Mouse (Mus musculus): ENCODE data around the gene Sipa1l2. TPM values are rescaled to one million over a fixed set of nuclear protein-coding genes. Genes with fewer than 3 reads are reported as not detected.

Gene Sipa1l2
- polyA plus RNA-seq, 1 experiment from 2014 or later: 4.7 TPM

DNA sequence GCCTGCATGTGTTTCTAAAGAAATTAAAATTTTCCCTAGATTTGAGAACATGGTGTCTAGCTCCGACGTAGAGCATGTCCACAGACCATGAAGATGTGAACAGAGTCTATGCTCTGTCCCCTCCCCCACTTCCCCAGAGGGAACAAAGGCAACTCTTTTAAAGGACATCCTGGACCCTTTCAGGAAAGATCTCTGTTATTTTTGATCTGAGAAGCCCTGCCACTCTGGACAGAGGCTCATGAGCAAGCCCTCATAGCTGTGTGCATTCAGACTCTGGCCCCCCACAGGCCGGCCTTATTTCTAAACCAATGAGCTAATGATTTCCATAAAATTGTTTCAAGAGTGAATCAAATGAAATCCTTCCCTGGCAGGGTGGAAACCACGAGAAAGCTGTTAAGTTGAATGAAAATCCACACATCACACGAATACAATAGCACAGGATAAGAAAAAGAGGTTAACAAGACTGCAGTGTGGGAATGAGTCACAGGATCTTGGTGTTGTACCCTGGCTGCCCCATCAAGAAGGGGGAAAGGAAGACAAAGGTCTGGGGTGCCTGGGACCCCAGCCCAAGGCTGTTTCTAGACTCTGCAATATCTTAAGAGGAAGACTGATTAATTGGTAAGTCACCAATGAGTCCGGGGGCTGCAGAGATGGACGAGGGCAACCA, 84.9 kb downstream of the Sipa1l2 start:
- Histone ChIP-seq H3K4me1 (replicated peaks; ENCODE audit: control insufficient read depth, insufficient read depth, low read length) (peaks cover 5% of the 10 kb centered on the region), H3K4me3 (ENCODE audit: low read depth, low read length) (no peak overlapping the region), H3K27me3 (replicated peaks; ENCODE audit: control insufficient read depth, insufficient read depth, low read length) (no peaks in the 10 kb centered on the region), H3K4me2 (no peak overlapping the region), H3K27ac (ENCODE audit: low read depth, low read length) (no peak overlapping the region), H3K9ac (ENCODE audit: low read depth, low read length) (no peak overlapping the region), H3K9me3 (ENCODE audit: control insufficient read depth, low read length) (no peaks in the 10 kb centered on the region), H3K36me3 (ENCODE audit: control insufficient read depth, insufficient read depth, low read length) (peaks cover 4% of the 10 kb centered on the region; the same call in 1 of the 2 replicates)
- WGBS: 75% methylated on average over 7 of the region's 7 CpGs
- DNase-seq (ENCODE audit: low spot score): no peak
- ATAC-seq (replicated peaks; ENCODE audit: low FRiP score): no peak

GRCm38 (mm10) chr8:125482491-125483096, 87.0 kb downstream of the Sipa1l2 start:
- 80% methylated on average over 5 of the region's 5 CpGs for WGBS
- Histone ChIP-seq H3K4me3 (ENCODE audit: low read depth, low read length) (no peak overlapping the region), H3K9ac (ENCODE audit: low read depth, low read length) (no peak overlapping the region), H3K9me3 (ENCODE audit: control insufficient read depth, low read length) (no peaks in the 10 kb centered on the region), H3K4me1 (replicated peaks; ENCODE audit: control insufficient read depth, insufficient read depth, low read length) (no peaks in the 10 kb centered on the region), H3K27me3 (replicated peaks; ENCODE audit: control insufficient read depth, insufficient read depth, low read length) (no peaks in the 10 kb centered on the region), H3K36me3 (ENCODE audit: control insufficient read depth, insufficient read depth, low read length) (peaks cover 4% of the 10 kb centered on the region; the same call in 1 of the 2 replicates), H3K27ac (ENCODE audit: low read depth, low read length) (no peak overlapping the region), H3K4me2 (no peak overlapping the region)
- no peak for DNase-seq (ENCODE audit: low spot score)
- no peak for ATAC-seq (replicated peaks; ENCODE audit: low FRiP score)

DNA sequence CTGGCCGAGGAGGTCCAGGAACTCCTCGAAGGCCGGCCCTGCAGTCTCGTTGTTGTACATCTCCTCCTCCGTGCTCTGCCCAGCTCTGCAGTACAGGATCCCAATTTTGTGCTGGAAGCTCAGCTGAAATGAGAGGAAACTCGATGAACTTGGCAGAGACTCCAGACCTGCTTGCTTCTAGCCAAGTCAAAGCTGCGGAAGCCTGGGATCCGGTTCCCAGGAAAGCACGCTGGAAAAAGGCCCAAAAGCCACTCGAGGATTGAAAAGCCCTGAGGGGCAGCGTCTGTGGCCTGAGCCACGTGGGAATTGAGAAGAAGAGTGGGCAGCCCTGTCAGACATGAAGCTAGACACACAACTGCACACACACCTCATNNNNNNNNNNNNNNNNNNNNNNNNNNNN, 94.7 kb downstream of the Sipa1l2 start:
- H3K4me2 ChIP-seq: no peak overlapping the region
- DNase-seq (ENCODE audit: low spot score) (no peak), ATAC-seq (replicated peaks; ENCODE audit: low FRiP score) (no peak)
- no peaks in the 10 kb centered on the region for H3K4me1 ChIP-seq (replicated peaks; ENCODE audit: control insufficient read depth, insufficient read depth, low read length)
- 85% methylated on average over 12 of the region's 12 CpGs for WGBS
- H3K27me3 ChIP-seq (replicated peaks; ENCODE audit: control insufficient read depth, insufficient read depth, low read length): no peaks in the 10 kb centered on the region
- no peak overlapping the region for H3K9ac ChIP-seq (ENCODE audit: low read depth, low read length)
- no peak overlapping the region for H3K4me3 ChIP-seq (ENCODE audit: low read depth, low read length)
- no peak overlapping the region for H3K27ac ChIP-seq (ENCODE audit: low read depth, low read length)
- H3K36me3 ChIP-seq (ENCODE audit: control insufficient read depth, insufficient read depth, low read length): no peaks in the 10 kb centered on the region
- H3K9me3 ChIP-seq (ENCODE audit: control insufficient read depth, low read length): no peaks in the 10 kb centered on the region

DNA sequence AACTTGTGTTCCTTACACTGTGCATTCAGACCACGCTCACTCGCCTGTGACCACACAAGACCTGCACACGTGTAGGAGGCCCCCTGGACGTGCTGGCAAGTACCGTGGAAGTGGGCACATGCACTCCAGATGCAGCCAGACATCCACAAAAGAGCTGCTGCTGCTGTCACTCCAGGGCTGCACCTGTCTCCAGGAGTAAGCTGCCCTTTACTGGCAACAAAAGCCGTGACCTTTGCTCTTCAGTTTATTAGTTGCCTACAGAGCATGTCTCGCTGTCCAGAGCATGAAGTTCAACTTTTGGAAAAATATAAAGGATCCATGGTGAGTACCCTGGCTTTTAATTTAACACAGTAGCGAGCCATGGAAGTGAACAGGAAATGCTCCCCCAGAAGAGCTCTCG, 98.2 kb downstream of the Sipa1l2 start:
- H3K27ac ChIP-seq (ENCODE audit: low read depth, low read length): no peak overlapping the region
- DNase-seq (ENCODE audit: low spot score): no peak
- H3K4me3 ChIP-seq (ENCODE audit: low read depth, low read length): no peak overlapping the region
- no peak overlapping the region for H3K4me2 ChIP-seq
- H3K27me3 ChIP-seq (replicated peaks; ENCODE audit: control insufficient read depth, insufficient read depth, low read length): no peaks in the 10 kb centered on the region
- 86% methylated on average over 9 of the region's 9 CpGs for WGBS
- H3K36me3 ChIP-seq (ENCODE audit: control insufficient read depth, insufficient read depth, low read length): no peaks in the 10 kb centered on the region; the same call in 1 of the 2 replicates
- no peak overlapping the region for H3K9ac ChIP-seq (ENCODE audit: low read depth, low read length)
- no peaks in the 10 kb centered on the region for H3K9me3 ChIP-seq (ENCODE audit: control insufficient read depth, low read length)
- H3K4me1 ChIP-seq (replicated peaks; ENCODE audit: control insufficient read depth, insufficient read depth, low read length): no peaks in the 10 kb centered on the region
- no peak for ATAC-seq (replicated peaks; ENCODE audit: low FRiP score)

- no peak overlapping the region for H3K4me3 ChIP-seq (ENCODE audit: low read depth, low read length)
- no peaks in the 10 kb centered on the region; the same call in 1 of the 2 replicates for H3K4me1 ChIP-seq (replicated peaks; ENCODE audit: control insufficient read depth, insufficient read depth, low read length)
- no peak for DNase-seq (ENCODE audit: low spot score)
- H3K9me3 ChIP-seq (ENCODE audit: control insufficient read depth, low read length): no peaks in the 10 kb centered on the region
- H3K4me2 ChIP-seq: no peak overlapping the region
- no peak overlapping the region for H3K9ac ChIP-seq (ENCODE audit: low read depth, low read length)
- H3K27ac ChIP-seq (ENCODE audit: low read depth, low read length): no peak overlapping the region
- no peaks in the 10 kb centered on the region for H3K27me3 ChIP-seq (replicated peaks; ENCODE audit: control insufficient read depth, insufficient read depth, low read length)
- no peaks in the 10 kb centered on the region; the same call in 1 of the 2 replicates for H3K36me3 ChIP-seq (ENCODE audit: control insufficient read depth, insufficient read depth, low read length)
- WGBS: 66% methylated on average over 6 of the region's 6 CpGs
- no peak for ATAC-seq (replicated peaks; ENCODE audit: low FRiP score)
Measured at GRCm38 (mm10) chr8:125465156-125465821, 104.3 kb downstream of the Sipa1l2 start.

GRCm38 (mm10) chr8:125462901-125463300, 106.7 kb downstream of the Sipa1l2 start:
- Histone ChIP-seq H3K27me3 (replicated peaks; ENCODE audit: control insufficient read depth, insufficient read depth, low read length) (no peaks in the 10 kb centered on the region), H3K36me3 (ENCODE audit: control insufficient read depth, insufficient read depth, low read length) (no peaks in the 10 kb centered on the region; the same call in 1 of the 2 replicates), H3K27ac (ENCODE audit: low read depth, low read length) (no peak overlapping the region), H3K9ac (ENCODE audit: low read depth, low read length) (no peak overlapping the region), H3K9me3 (ENCODE audit: control insufficient read depth, low read length) (no peaks in the 10 kb centered on the region), H3K4me1 (replicated peaks; ENCODE audit: control insufficient read depth, insufficient read depth, low read length) (no peaks in the 10 kb centered on the region; the same call in 1 of the 2 replicates), H3K4me2 (no peak overlapping the region), H3K4me3 (ENCODE audit: low read depth, low read length) (no peak overlapping the region)
- ATAC-seq (replicated peaks; ENCODE audit: low FRiP score): no peak
- 85% methylated on average over 7 of the region's 7 CpGs for WGBS
- no peak for DNase-seq (ENCODE audit: low spot score)

- DNase-seq (ENCODE audit: low spot score): no peak
Measured at GRCm38 (mm10) chr8:125461504-125461903, 108.1 kb downstream of the Sipa1l2 start.

DNA sequence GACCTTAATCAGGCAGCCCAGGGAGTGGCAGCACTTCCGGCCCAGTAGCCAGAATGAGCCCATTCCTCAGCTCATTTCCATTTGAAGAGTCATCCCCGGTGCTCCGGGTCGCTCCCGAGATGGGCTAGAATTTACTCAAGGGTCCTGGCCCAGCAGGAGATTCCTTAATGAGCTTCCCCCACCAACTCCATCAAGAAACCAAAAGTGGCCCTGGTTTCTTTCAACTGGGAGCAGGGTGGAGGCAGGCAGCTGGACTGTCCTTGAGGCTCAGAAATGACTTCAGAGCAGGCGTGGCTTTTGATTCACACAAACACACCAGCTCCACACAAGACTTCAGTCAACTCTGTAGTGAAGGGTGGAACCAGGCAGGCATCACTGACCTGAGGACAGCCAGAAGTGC, 109.0 kb downstream of the Sipa1l2 start:
- 48% methylated on average over 6 of the region's 6 CpGs for WGBS

More at GRCm38 (mm10) chr8:125461504-125461903, 108.1 kb downstream of the Sipa1l2 start:
- Histone ChIP-seq H3K4me2 (no peak overlapping the region), H3K4me1 (replicated peaks; ENCODE audit: control insufficient read depth, insufficient read depth, low read length) (no peaks in the 10 kb centered on the region; the same call in 1 of the 2 replicates), H3K36me3 (ENCODE audit: control insufficient read depth, insufficient read depth, low read length) (no peaks in the 10 kb centered on the region; the same call in 1 of the 2 replicates), H3K9me3 (ENCODE audit: control insufficient read depth, low read length) (no peaks in the 10 kb centered on the region), H3K27ac (ENCODE audit: low read depth, low read length) (no peak overlapping the region), H3K27me3 (replicated peaks; ENCODE audit: control insufficient read depth, insufficient read depth, low read length) (no peaks in the 10 kb centered on the region), H3K9ac (ENCODE audit: low read depth, low read length) (no peak overlapping the region), H3K4me3 (ENCODE audit: low read depth, low read length) (no peak overlapping the region)
- ATAC-seq (replicated peaks; ENCODE audit: low FRiP score): no peak
- 79% methylated on average over 1 of the region's 1 CpGs for WGBS

More for the DNA sequence above, 109.0 kb downstream of the Sipa1l2 start:
- Histone ChIP-seq H3K4me1 (replicated peaks; ENCODE audit: control insufficient read depth, insufficient read depth, low read length) (no peaks in the 10 kb centered on the region; the same call in 1 of the 2 replicates), H3K27me3 (replicated peaks; ENCODE audit: control insufficient read depth, insufficient read depth, low read length) (no peaks in the 10 kb centered on the region), H3K27ac (ENCODE audit: low read depth, low read length) (no peak overlapping the region), H3K9me3 (ENCODE audit: control insufficient read depth, low read length) (no peaks in the 10 kb centered on the region), H3K4me2 (no peak overlapping the region), H3K36me3 (ENCODE audit: control insufficient read depth, insufficient read depth, low read length) (no peaks in the 10 kb centered on the region; the same call in 1 of the 2 replicates), H3K4me3 (ENCODE audit: low read depth, low read length) (no peak overlapping the region), H3K9ac (ENCODE audit: low read depth, low read length) (no peak overlapping the region)
- ATAC-seq (replicated peaks; ENCODE audit: low FRiP score) (no peak), DNase-seq (ENCODE audit: low spot score) (no peak)

All from liver, embryonic 11.5 days (tissue).